Mouse (Mus musculus): ENCODE measurements around the gene Mmel1.
A peak's percentile ranks its signal among the peaks of the same experiment; 100 is the strongest.

The Mmel1 gene

GRCm38 (mm10) chr4:154869440-154869839 lies at the start of gene Mmel1:
Mmel1 (plus strand) TSS chr4:154869585.
- DNase-seq = no peak

GRCm38 (mm10) chr4:154825662-154826061 lies 43.7 kb upstream of the Mmel1 start:
- peak; percentile 54 for DNase-seq

GRCm38 (mm10) chr4:154826224-154826623 lies 43.2 kb upstream of the Mmel1 start:
- DNase-seq = no peak

GRCm38 (mm10) chr4:154827181-154827580 lies 42.2 kb upstream of the Mmel1 start:
- DNase-seq = peak; percentile 37

GRCm38 (mm10) chr4:154827861-154828610 lies 41.3 kb upstream of the Mmel1 start:
- no peak for DNase-seq

GRCm38 (mm10) chr4:154831915-154832573 lies 37.3 kb upstream of the Mmel1 start:
- no peak for DNase-seq

GRCm38 (mm10) chr4:154836183-154836915 lies 33.0 kb upstream of the Mmel1 start:
- no peak for DNase-seq

GRCm38 (mm10) chr4:154837170-154837569 lies 32.2 kb upstream of the Mmel1 start, which contains the start of gene Ttc34:
Ttc34 (plus strand) TSS chr4:154837459.
- peak; percentile 43 for DNase-seq

GRCm38 (mm10) chr4:154838741-154839140 lies 30.6 kb upstream of the Mmel1 start:
- DNase-seq = no peak

GRCm38 (mm10) chr4:154839406-154839805 lies 30.0 kb upstream of the Mmel1 start:
- DNase-seq = no peak

- DNase-seq = no peak
Observed at GRCm38 (mm10) chr4:154852696-154853095, 16.7 kb upstream of the Mmel1 start.

GRCm38 (mm10) chr4:154853881-154854280 lies 15.5 kb upstream of the Mmel1 start:
- peak; percentile 1 for DNase-seq

GRCm38 (mm10) chr4:154854676-154855345 lies 14.6 kb upstream of the Mmel1 start:
- peak; percentile 22 for DNase-seq

GRCm38 (mm10) chr4:154855721-154856479 lies 13.5 kb upstream of the Mmel1 start:
- peak; percentile 96 for DNase-seq

- no peak for DNase-seq
Observed at GRCm38 (mm10) chr4:154856480-154856837, 12.9 kb upstream of the Mmel1 start.

GRCm38 (mm10) chr4:154856882-154857281 lies 12.5 kb upstream of the Mmel1 start:
- peak; percentile 53 for DNase-seq

GRCm38 (mm10) chr4:154857366-154858240 lies 11.8 kb upstream of the Mmel1 start:
- peak; percentile 24 for DNase-seq

GRCm38 (mm10) chr4:154858601-154859000 lies 10.8 kb upstream of the Mmel1 start:
- DNase-seq = peak; percentile 13

GRCm38 (mm10) chr4:154861967-154862366 lies 7.4 kb upstream of the Mmel1 start:
- peak; percentile 12 for DNase-seq

- DNase-seq = peak; percentile 1
Observed at GRCm38 (mm10) chr4:154863436-154863935, 5.9 kb upstream of the Mmel1 start.

GRCm38 (mm10) chr4:154864271-154864771 lies 5.1 kb upstream of the Mmel1 start:
- DNase-seq = peak; percentile 85
